Mouse (Mus musculus) skeletal muscle tissue, postnatal 0 days (tissue): ENCODE results near the gene Rab20. TPM values are rescaled to one million over a fixed set of nuclear protein-coding genes. Genes with fewer than 3 reads are reported as not detected.

ENCODE experiments used
- polyA plus RNA-seq: library from polyadenylated mRNA; unstranded; fragments of >200 nt; fragmentation: Nextera tagmentation; extraction: Ambion mirVana; gene quantifications from 2 replicates; pipeline ENCODE4 v1.2.1, GENCODE M21; 2015

Gene Rab20
- polyA plus RNA-seq, result 0.97 and 1.1 TPM in 2 replicates

GRCm38 (mm10) chr8:11477811-11478761 lies at the start of gene Rab20:
TSS of gene Rab20 (minus strand) at chr8:11478710.

GRCm38 (mm10) chr8:11497017-11497990 lies 18.8 kb upstream of the Rab20 start, which contains the start of gene Naxd:
TSS of gene Naxd (plus strand) at chr8:11497506.

Other genes starting within 250 kb of the Rab20 start
- gene Col4a2, start 165.9 kb downstream of the Rab20 start, polyA plus RNA-seq, result 93.5 and 103 TPM in 2 replicates
- 209 and 217 TPM in 2 replicates for gene Col4a1, start 165.9 kb downstream of the Rab20 start, polyA plus RNA-seq
- gene Naxd, start 18.8 kb upstream of the Rab20 start, polyA plus RNA-seq, result 51.1 and 60.7 TPM in 2 replicates
- gene Cars2, start 72.1 kb upstream of the Rab20 start, polyA plus RNA-seq, result 13.3 and 14.0 TPM in 2 replicates
- 18.9 and 22.0 TPM in 2 replicates for gene Ing1, start 76.9 kb upstream of the Rab20 start, polyA plus RNA-seq
- gene Ankrd10, start 157.0 kb upstream of the Rab20 start, polyA plus RNA-seq, result 59.1 and 64.3 TPM in 2 replicates
- gene 1700016D06Rik, start 222.4 kb upstream of the Rab20 start, polyA plus RNA-seq, result 0.45 TPM in 1 of 2 replicates, not detected in the other
- gene Arhgef7, start 249.0 kb upstream of the Rab20 start, polyA plus RNA-seq, result 28.9 and 31.4 TPM in 2 replicates